Mouse (Mus musculus) embryo, embryonic 11 days (tissue): ENCODE results near the gene Zdhhc7.

Experiments used
- DNase-seq: peaks from one replicate; pipeline ENCODE4 v3.0.0-alpha.2; 2015

The Zdhhc7 gene

GRCm38 (mm10) chr8:120101068-120101972, at the start of gene Zdhhc7:
Gene Zdhhc7 (minus strand): TSS chr8:120101482.
- DNase-seq: peak; percentile 88

- DNase-seq: no peak
Observed at GRCm38 (mm10) chr8:120150028-120150427, 48.7 kb upstream of the Zdhhc7 start.

- no peak for DNase-seq
Observed at GRCm38 (mm10) chr8:120146051-120146450, 44.8 kb upstream of the Zdhhc7 start.

GRCm38 (mm10) chr8:120144652-120145301, 43.5 kb upstream of the Zdhhc7 start:
- DNase-seq: no peak

- DNase-seq: no peak
Observed at GRCm38 (mm10) chr8:120143911-120144651, 42.8 kb upstream of the Zdhhc7 start.

- no peak for DNase-seq
Observed at GRCm38 (mm10) chr8:120140769-120141168, 39.5 kb upstream of the Zdhhc7 start.

- no peak for DNase-seq
Observed at GRCm38 (mm10) chr8:120138958-120139357, 37.7 kb upstream of the Zdhhc7 start.

- no peak for DNase-seq
Observed at GRCm38 (mm10) chr8:120136618-120137017, 35.3 kb upstream of the Zdhhc7 start.

GRCm38 (mm10) chr8:120135687-120136086, 34.4 kb upstream of the Zdhhc7 start:
- DNase-seq: no peak

- no peak for DNase-seq
Observed at GRCm38 (mm10) chr8:120133169-120133568, 31.9 kb upstream of the Zdhhc7 start.

- DNase-seq: no peak
Observed at GRCm38 (mm10) chr8:120131158-120131557, 29.9 kb upstream of the Zdhhc7 start.

- peak; percentile 25 for DNase-seq
Observed at GRCm38 (mm10) chr8:120129547-120129946, 28.3 kb upstream of the Zdhhc7 start.

- DNase-seq: no peak
Observed at GRCm38 (mm10) chr8:120126357-120127161, 25.3 kb upstream of the Zdhhc7 start.

GRCm38 (mm10) chr8:120124836-120125389, 23.6 kb upstream of the Zdhhc7 start:
- peak; percentile 46 for DNase-seq

GRCm38 (mm10) chr8:120124261-120124660, 23.0 kb upstream of the Zdhhc7 start:
- no peak for DNase-seq

- DNase-seq: no peak
Observed at GRCm38 (mm10) chr8:120120951-120121350, 19.7 kb upstream of the Zdhhc7 start.

- no peak for DNase-seq
Observed at GRCm38 (mm10) chr8:120119931-120120330, 18.6 kb upstream of the Zdhhc7 start.

GRCm38 (mm10) chr8:120119429-120119828, 18.1 kb upstream of the Zdhhc7 start:
- DNase-seq: no peak

GRCm38 (mm10) chr8:120118847-120119246, 17.6 kb upstream of the Zdhhc7 start:
- no peak for DNase-seq

GRCm38 (mm10) chr8:120118162-120118561, 16.9 kb upstream of the Zdhhc7 start:
- no peak for DNase-seq

GRCm38 (mm10) chr8:120116600-120116999, 15.3 kb upstream of the Zdhhc7 start:
- no peak for DNase-seq

GRCm38 (mm10) chr8:120114315-120114841, 13.1 kb upstream of the Zdhhc7 start:
- no peak for DNase-seq
